Comparison of ENCODE assay signal across 8 mouse cellular contexts in the genomic region with DNA sequence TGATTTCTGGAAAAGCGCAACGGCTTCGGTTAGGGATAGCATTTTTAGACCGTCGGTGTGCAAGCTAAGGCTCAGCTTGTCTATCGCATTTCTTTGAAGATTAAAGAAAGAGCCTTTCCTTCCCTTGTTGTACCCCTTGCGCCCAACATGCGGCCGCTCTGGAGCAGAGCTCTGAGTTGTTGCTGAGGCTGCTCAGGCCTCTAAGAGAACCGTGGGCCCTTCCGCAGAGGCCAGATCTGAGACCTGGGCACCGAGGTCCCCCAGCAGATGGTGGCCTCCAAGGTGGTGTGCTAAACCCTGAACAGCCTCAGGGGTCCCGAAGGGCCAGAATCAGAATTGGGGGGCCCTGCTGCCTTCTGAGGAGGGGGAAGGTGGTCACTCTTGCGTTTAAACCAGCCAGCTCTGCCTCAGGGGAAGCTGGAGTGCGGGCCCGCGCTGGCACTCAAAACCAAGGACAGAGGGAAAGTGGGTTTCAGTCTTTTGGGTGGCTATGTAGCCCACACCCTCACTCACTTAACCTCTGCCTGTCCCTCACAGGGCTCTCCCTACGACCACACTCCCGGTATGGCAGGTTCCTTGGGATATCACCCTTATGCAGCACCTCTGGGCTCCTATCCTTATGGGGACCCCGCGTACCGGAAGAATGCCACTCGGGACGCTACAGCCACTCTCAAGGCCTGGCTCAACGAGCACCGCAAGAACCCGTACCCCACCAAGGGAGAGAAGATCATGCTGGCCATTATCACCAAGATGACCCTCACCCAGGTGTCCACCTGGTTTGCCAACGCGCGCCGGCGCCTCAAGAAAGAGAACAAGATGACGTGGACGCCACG. TPM values are rescaled to one million over a fixed set of nuclear protein-coding genes. Genes with fewer than 3 reads are reported as not detected.
DNase-seq lines count a peak whose midpoint lies in the region; ATAC-seq and TF ChIP-seq lines count a peak whose summit lies in the region.

No protein-coding gene starts in this region.

- H3K9me3 ChIP-seq in lung, embryonic 14.5 days (ENCODE audit: low read depth, low read length): no peaks in the 10 kb centered on the region

- no peaks in the 10 kb centered on the region for H3K4me1 ChIP-seq in lung, embryonic 14.5 days (ENCODE audit: insufficient read depth)
- H3K4me1 ChIP-seq in small intestine, adult 2 months (ENCODE audit: control insufficient read depth, insufficient read depth, insufficient read length, low read length): peaks cover 23% of the 10 kb centered on the region

- H3K9ac ChIP-seq in lung, embryonic 14.5 days: peak overlapping the region; percentile 86

- peak overlapping the region; percentile 87 for H3K4me3 ChIP-seq in gastrocnemius, adult 2 months
- peak overlapping the region; percentile 61 for H3K4me3 ChIP-seq in lung, embryonic 14.5 days (ENCODE audit: low read depth, low read length)
- H3K4me3 ChIP-seq in small intestine, adult 2 months (ENCODE audit: low read depth, low read length): peak overlapping the region; percentile 4; the same call in 1 of the 2 replicates

- H3K4me2 ChIP-seq in lung, embryonic 14.5 days: peak overlapping the region; percentile 78

- no peak for TF ChIP-seq CTCF in gastrocnemius, adult 2 months (IDR thresholded peaks at IDR 0.05)
- TF ChIP-seq CTCF in lung, embryonic 14.5 days (IDR thresholded peaks at IDR 0.05; ENCODE audit: low read depth): no peak
- TF ChIP-seq CTCF in small intestine, adult 2 months (IDR thresholded peaks at IDR 0.05; ENCODE audit: extremely low read depth, insufficient read length, insufficient replicate concordance, low read depth, low read length): no peak

- ATAC-seq in lung, embryonic 14.5 days (ENCODE audit: insufficient read depth): no peak
- ATAC-seq in activated CD4-positive, CD25-positive, alpha-beta regulatory T cell, adult 4 months: no peak

- DNase-seq in gastrocnemius, adult 2 months: no peak
- no peak for DNase-seq in gastrocnemius, adult 8-10 months (ENCODE audit: low spot score in 2 of 2)
- peak; percentile 52 for DNase-seq in embryo, embryonic 10 days (ENCODE audit: low spot score)
- peak; percentile 44 to 64 for DNase-seq in heart, postnatal 36 days
- DNase-seq in lung, embryonic 14.5 days: peak; percentile 42
- no peak for DNase-seq in right cerebral cortex, adult 18-20 months

- no peak overlapping the region for H3K27ac ChIP-seq in gastrocnemius, adult 2 months
- peak overlapping the region; percentile 97 for H3K27ac ChIP-seq in lung, embryonic 14.5 days (ENCODE audit: low read depth)
- no peak overlapping the region for H3K27ac ChIP-seq in small intestine, adult 2 months (ENCODE audit: insufficient read depth, low read depth, low read length)

- intact Hi-C loops in gastrocnemius, adult 2 months (cut with DNase I): loop anchor here (5.0 to 10.0 kb wide), 3 partner anchors 827 to 974 kb away; no protein-coding TSS in a partner anchor
- intact Hi-C loops in heart, postnatal 36 days (cut with DNase I): loop anchor here (5.0 to 10.0 kb wide), 4 partner anchors 392 to 1164 kb away; a partner anchor contains a TSS

- H3K36me3 ChIP-seq in lung, embryonic 14.5 days (ENCODE audit: insufficient read depth): peaks cover 12% of the 10 kb centered on the region; the same call in 1 of the 2 replicates
- no peaks in the 10 kb centered on the region for H3K36me3 ChIP-seq in small intestine, adult 2 months (ENCODE audit: control insufficient read depth, insufficient read depth, low read length)

- peaks cover 84% of the 10 kb centered on the region for H3K27me3 ChIP-seq in lung, embryonic 14.5 days (ENCODE audit: insufficient read depth, low read length)
- H3K27me3 ChIP-seq in small intestine, adult 2 months (ENCODE audit: control insufficient read depth, insufficient read depth, low read length): peaks cover 83% of the 10 kb centered on the region

- TF ChIP-seq POLR2A in small intestine, adult 2 months (IDR thresholded peaks at IDR 0.05; ENCODE audit: low read depth, low read length): no peak

- 2% methylated on average over 35 of the region's 35 CpGs for WGBS in lung, embryonic 14.5 days
- WGBS in small intestine, adult 2 months: 4% methylated on average over 35 of the region's 35 CpGs

RNA-seq across cellular contexts. Expression of a gene that starts 1.8 kb away (rescaled TPM):
- total RNA-seq in gastrocnemius, adult 2 months (2021): not detected
- total RNA-seq in gastrocnemius, adult 8-10 months (2022): under 1 TPM in 3 of 4 experiments, not detected in 1; 0.17 to 0.49 (median 0.22) TPM
- 10 to 100 TPM; 10.2 to 12.9 TPM for total RNA-seq in heart, postnatal 36 days (2021)
- 18.5 and 22.4 TPM in 2 replicates for polyA plus RNA-seq in lung, embryonic 14.5 days (2014; fragmentation: Nextera tagmentation; extraction: Ambion mirVana)
- 0.20 and 0.23 TPM in 2 replicates for polyA plus RNA-seq in small intestine, adult 2 months (2012; rRNA removed)
- not detected for polyA plus RNA-seq in activated CD4-positive, CD25-positive, alpha-beta regulatory T cell, adult 4 months (2017; shearing (Covaris generic))

Comparison
In these comparisons a context has a peak if more than half of its experiments do, and no peak if none do; other contexts are left out.
1. DNase-seq: peak in embryo, embryonic 10 days (single experiment), heart, postnatal 36 days (2 of 2) and lung, embryonic 14.5 days (single experiment); none in gastrocnemius, adult 2 months (single experiment), gastrocnemius, adult 8-10 months (0 of 2) and right cerebral cortex, adult 18-20 months (single experiment).
2. H3K4me3 ChIP-seq: peak in every context shown above with its lines; median percentile 87 in gastrocnemius, adult 2 months; 61 in lung, embryonic 14.5 days; 4 in small intestine, adult 2 months.
3. RNA of a gene that starts 1.8 kb away (total RNA-seq): 10.2 to 12.9 TPM in heart, postnatal 36 days; 0.17 to 0.49 TPM in gastrocnemius, adult 8-10 months and not detected in gastrocnemius, adult 2 months; every median in the first group is over 4 times any median in the second.